Mouse (Mus musculus) layer of hippocampus, adult 9-10 months (tissue): Measurements from ENCODE around the gene Tsga10.

Experiments used
- DNase-seq: peaks from one replicate; pipeline ENCODE4 v3.0.0; 2022; ENCODE audit warnings: low spot score

The Tsga10 gene

DNA sequence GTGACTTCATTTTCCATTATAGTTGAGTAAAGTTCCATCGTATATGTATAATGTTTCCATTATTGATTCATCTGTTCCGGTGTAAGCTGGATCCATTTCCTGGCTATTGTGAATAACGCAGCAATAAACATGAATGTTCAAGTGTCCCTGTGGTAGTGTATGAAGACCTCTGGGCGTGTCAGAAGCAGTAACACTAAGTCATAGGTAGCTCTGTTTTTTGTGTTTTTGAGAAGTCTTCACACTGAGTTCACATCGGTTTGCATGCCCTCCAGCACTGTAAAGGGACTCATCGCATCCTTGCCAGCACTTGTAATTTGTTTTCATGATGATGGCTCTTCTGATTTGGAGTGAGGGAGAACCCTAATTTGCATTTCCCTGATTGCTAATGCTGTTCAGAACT lies at the start of gene Tsga10:
Gene Tsga10, minus strand, starts transcription at position 144 of the 400 bp plus-strand sequence.
- DNase-seq, result no peak

DNA sequence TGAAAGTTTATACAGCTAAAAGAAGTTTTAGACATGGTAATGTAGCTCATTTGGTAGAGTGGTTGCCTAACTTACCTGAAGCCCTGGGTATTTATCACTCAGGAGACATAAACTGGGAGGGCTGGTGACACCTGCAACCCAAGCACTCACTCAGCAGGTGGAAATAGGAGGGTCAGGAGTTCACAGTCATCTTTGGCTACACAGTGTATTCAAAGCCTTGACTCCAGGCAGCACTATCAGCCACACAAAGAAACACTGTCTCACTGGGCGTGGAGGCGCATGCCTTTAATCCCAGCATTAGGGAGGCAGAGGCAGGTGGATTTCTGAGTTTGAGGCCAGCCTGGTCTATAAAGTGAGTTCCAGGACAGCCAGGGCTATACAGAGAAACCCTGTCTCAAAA lies 46.5 kb upstream of the Tsga10 start:
- no peak for DNase-seq

GRCm38 (mm10) chr1:37903178-37903577 lies 36.9 kb upstream of the Tsga10 start:
- no peak for DNase-seq

DNA sequence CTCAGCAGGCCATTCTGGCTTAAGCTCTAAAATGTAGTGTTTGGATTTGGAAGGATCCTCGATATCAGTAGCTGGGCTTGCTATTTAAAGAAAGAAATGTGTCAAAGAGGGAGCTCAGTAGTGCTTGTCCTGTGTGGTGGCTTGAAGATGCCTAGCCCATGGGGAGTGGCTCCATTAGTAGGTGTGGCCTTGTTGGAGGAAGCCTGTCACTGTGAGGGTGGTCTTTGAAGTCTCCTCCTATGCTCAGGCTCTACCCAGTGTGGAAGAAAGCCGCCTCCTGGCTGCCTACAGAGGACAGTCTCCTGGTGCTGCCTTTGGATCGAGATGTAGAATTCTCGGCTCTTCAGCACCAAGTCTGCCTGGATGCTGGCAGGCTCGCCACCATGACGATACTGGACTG lies 34.1 kb upstream of the Tsga10 start:
- no peak for DNase-seq

DNA sequence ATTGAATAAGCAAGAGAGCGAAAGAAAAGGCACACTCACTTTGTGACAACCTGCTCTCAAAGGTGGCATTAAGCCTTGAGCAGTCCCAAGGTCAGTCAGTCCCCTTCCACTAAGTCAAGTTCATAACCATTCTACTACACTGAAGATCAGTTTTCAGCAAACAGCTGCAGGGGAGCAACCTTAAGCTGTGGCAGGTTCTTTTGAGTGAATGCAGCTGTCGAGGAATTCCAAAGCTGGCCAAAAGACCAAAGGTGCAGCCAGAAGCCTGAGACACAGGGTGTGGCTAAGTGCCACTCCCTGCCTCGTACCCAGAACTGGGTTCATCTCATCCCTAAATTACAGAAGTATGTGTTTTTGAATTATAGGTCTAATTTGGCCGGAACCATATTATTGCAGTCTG lies 33.6 kb upstream of the Tsga10 start:
- DNase-seq, result no peak

- DNase-seq, result no peak
Measured at GRCm38 (mm10) chr1:37894606-37895005, 28.4 kb upstream of the Tsga10 start.

DNA sequence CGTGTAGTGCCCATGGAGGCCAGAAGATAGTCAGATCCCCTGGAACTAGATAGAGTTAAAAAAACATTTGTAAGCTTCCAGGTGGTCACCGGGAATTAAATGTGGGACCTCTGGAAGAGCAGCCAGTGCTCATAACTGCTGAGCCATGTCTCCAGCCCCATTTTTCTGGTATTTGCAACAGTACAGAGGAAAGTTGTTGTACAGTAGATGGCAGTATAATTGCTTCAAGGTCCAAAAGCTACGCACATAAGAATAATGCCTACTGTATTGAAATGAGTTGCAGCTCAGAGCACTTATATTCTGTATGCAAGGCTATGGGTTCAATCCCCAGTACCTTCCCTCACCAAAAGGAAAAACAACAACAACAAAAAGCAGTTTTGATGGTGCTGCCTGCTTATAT lies 25.2 kb upstream of the Tsga10 start:
- DNase-seq, result no peak

GRCm38 (mm10) chr1:37890025-37890652 lies 23.9 kb upstream of the Tsga10 start, which contains the start of the genes Mitd1 and Mrpl30:
Gene Mitd1, minus strand, starts transcription at chr1:37890411.
Gene Mrpl30, plus strand, starts transcription at chr1:37890477.
- peak; percentile 74 for DNase-seq

DNA sequence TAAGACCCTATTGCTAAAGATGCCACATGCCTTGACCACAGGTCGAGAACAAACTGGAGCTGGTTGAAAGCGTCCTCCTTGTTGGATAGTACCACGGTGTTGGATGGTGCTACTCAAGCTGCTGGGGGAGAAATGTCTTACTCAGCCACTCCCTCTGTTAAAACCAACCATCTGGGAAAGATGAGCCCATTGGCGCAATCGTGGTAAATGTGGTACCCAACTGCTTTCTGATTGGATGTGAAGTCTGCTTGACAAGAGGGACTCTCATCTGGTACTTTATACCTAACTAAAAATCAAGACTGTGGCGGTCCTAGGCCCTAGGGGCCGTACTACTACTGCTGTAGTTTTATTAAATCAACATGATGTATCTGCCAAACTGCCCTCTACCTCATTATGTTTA lies 23.0 kb upstream of the Tsga10 start:
- DNase-seq, result no peak

DNA sequence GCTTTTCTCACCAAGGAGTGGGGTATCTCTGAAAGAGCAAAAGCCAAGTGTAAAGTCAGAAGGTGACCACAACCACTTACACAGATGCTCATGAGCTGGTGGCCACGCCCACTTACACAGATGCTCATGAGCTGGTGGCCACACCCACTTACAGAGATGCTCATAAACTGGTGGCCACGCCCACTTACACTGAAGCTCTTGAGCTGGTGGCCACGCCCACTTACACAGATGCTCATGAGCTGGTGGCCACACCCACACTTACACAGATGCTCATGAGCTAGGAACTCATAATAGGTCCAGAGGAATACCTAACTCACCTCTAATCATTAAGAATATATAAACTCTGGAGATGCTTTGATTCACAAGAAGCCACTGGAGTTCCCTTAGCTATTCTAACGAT lies 18.2 kb upstream of the Tsga10 start:
- DNase-seq, result no peak

- no peak for DNase-seq
Measured at GRCm38 (mm10) chr1:37883411-37883810, 17.2 kb upstream of the Tsga10 start.

GRCm38 (mm10) chr1:37877736-37878460 lies 11.7 kb upstream of the Tsga10 start:
- DNase-seq, result no peak

DNA sequence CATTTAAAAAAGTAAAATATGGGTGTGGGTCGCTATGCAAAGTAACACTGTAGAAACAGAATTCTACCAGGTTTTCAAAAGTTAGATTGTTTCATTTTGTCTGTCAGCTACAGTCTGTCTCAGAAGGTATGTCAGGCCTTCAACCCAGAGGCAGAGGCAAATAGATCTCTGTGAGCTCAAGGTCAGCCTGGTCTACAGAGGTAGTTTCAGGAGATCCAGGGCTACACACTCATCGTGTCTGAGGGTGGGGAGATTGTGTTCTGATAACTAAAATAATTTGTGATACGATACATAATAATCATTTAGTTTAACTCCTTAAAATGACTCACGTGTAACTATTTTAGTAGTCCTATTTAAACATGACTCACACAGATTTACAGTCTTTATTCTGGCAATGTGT lies 6.9 kb upstream of the Tsga10 start:
- no peak for DNase-seq

GRCm38 (mm10) chr1:37872131-37873067 lies 6.2 kb upstream of the Tsga10 start:
- DNase-seq, result peak; percentile 45

- DNase-seq, result no peak
Measured at GRCm38 (mm10) chr1:37871704-37872103, 5.5 kb upstream of the Tsga10 start, which contains the start of gene Lipt1. Gene Lipt1, plus strand, starts transcription at chr1:37871738.

GRCm38 (mm10) chr1:37869362-37869761 lies 3.1 kb upstream of the Tsga10 start:
- DNase-seq, result no peak

DNA sequence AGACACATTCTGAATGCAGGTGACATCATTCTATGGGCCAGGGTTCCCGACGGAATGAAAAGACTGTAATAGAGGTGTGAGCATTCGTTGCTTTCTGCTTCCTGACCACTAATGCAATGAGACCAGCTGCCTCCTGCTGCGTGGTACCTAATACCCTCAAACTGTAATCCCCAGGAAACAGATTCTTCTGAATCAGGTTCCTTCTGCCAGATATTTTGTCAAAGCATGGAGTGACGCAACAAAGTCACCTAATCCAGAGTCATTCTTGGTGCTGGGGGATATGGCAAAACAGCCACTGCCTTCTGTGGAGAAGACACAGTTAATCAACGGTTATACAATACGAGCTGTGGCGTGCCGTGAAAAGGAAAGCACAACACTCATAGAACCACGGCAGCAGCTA lies 2.4 kb upstream of the Tsga10 start:
- no peak for DNase-seq

- no peak for DNase-seq
Measured at GRCm38 (mm10) chr1:37867684-37868322, 1.6 kb upstream of the Tsga10 start.

- DNase-seq, result peak; percentile 32
Measured at GRCm38 (mm10) chr1:37867056-37867455, 827 bp upstream of the Tsga10 start.

- DNase-seq, result no peak
Measured at GRCm38 (mm10) chr1:37865401-37866215, 621 bp downstream of the Tsga10 start.
